Mouse (Mus musculus): ENCODE measurements at regions not wholly inside any gene's neighbourhood (a gene's known extent, or its start where the extent isn't known, plus 50 kb on each side); places are given as distances from the start of the nearest gene placed in this dataset.

GRCm38 (mm10) chr1:88592036-88592435, 82.2 kb upstream of the Glrp1 start:
- no peak overlapping the region for H3K27ac ChIP-seq
- H3K4me1 ChIP-seq: no peaks in the 10 kb centered on the region
- DNase-seq (ENCODE audit: low spot score): no peak
- H3K36me3 ChIP-seq: no peaks in the 10 kb centered on the region
- H3K9me3 ChIP-seq (replicated peaks): no peaks in the 10 kb centered on the region
- H3K4me3 ChIP-seq: no peak overlapping the region
- 85% methylated on average over 6 of the region's 6 CpGs for WGBS
- no peaks in the 10 kb centered on the region for H3K27me3 ChIP-seq (ENCODE audit: low read depth, poor library complexity, severe bottlenecking)

DNA sequence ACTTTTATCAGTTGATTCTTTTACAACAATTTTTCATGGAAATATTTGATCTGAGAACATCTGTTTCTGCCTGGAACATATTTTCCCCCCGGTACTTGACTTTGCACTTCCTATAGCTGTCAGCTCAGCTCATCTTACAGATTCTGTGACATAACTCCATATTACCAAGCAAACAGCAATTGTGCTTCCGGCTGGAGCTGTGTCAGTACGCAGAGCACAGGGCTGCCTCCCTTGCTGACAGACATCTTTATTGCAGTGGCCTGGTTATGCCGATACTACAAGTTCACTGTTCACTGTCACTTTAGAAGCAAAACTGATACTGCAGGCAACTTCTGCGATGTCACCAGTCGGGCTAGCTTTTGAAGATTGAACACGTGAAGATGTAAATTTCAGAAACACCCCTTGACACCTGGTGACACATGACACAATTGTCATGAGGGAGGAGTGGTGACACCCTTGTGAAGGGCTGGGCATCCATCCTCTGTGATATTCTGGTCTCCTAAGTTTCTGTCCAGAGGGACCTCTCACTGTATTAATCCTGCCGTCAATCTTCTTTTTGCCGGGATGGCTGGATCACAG, 81.0 kb upstream of the Glrp1 start:
- no peak overlapping the region for H3K4me3 ChIP-seq
- no peaks in the 10 kb centered on the region for H3K27me3 ChIP-seq (ENCODE audit: low read depth, poor library complexity, severe bottlenecking)
- no peak for DNase-seq (ENCODE audit: low spot score)
- no peak overlapping the region for H3K27ac ChIP-seq
- no peaks in the 10 kb centered on the region for H3K36me3 ChIP-seq
- H3K9me3 ChIP-seq (replicated peaks): no peaks in the 10 kb centered on the region
- 71% methylated on average over 9 of the region's 9 CpGs for WGBS
- H3K4me1 ChIP-seq: no peaks in the 10 kb centered on the region

DNA sequence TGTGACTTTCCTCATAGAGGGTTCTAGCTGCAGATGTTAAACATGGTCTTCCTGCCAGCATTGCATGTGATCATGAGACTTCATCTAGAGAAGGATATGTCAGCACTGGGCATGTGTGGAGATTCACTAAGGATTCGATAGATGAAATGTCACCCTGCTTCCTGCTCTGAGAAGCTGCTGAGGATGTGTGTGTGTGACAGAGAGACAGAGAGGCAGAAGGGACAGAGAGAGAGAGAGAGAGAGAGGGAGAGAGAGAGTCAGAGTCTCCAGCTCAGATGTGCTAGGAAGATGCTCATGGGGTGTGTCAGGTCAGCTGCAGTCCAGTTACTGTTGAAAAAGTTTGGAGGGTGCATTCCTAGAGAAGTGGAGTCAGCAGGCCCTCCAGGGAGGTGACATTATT, 78.9 kb upstream of the Glrp1 start:
- WGBS: 86% methylated on average over 1 of the region's 1 CpGs
- H3K4me1 ChIP-seq: no peaks in the 10 kb centered on the region

DNA sequence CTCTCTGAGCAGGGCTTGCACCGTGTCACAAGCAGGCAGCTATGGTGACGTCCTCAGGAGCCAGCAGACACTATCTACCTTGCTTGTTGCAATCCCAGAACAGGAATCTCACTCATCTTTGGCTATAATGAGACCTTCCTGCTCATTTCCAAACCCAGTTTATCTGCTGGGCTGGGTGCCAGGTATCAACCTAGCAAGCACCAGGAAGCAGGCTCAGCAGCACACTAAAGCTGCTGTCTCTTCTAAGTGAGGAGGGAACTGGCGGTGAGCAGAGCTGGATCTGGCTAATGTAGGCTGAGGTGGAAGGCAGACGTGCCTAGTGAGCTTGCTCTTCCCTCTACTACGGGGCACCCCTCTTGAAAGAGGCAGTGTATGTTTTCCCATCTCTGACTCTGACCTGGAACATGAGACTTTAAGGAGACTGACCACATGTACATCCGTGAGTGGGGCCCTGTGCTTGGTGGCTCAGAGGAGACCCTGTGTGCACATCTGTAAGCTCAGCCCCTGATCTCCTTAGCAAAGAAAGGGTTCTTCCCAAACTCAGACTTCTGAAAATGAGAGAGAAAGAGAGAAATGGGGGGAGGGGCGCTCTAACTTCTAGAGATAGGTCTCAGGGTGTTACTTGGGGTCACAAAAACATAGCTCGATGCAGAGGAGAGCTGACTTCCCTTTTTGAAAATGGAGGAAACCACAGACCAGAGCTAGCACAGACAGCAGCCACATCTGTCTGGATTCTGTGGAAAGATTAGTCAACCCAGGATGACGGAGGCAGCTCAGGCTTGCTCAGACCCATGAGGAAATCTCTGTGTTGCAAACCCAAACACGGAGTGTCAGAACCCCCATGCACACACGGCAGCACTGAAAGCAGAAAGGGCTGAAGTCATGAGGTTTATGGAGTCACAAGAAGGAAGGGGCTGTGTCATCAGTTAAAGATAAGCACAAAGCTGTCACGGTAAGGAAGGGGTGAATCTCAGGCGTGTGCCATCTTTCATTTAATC, 77.3 kb upstream of the Glrp1 start:
- DNase-seq (ENCODE audit: low spot score): no peak
- H3K4me1 ChIP-seq: no peaks in the 10 kb centered on the region
- no peaks in the 10 kb centered on the region for H3K9me3 ChIP-seq (replicated peaks)
- H3K27ac ChIP-seq: no peak overlapping the region
- no peaks in the 10 kb centered on the region for H3K36me3 ChIP-seq
- H3K27me3 ChIP-seq (ENCODE audit: low read depth, poor library complexity, severe bottlenecking): no peaks in the 10 kb centered on the region
- H3K4me3 ChIP-seq: no peak overlapping the region
- WGBS: 85% methylated on average over 13 of the region's 13 CpGs

More for the DNA sequence above, 78.9 kb upstream of the Glrp1 start:
- H3K9me3 ChIP-seq (replicated peaks): no peaks in the 10 kb centered on the region
- H3K36me3 ChIP-seq: no peaks in the 10 kb centered on the region
- no peak overlapping the region for H3K27ac ChIP-seq
- DNase-seq (ENCODE audit: low spot score): no peak
- H3K27me3 ChIP-seq (ENCODE audit: low read depth, poor library complexity, severe bottlenecking): no peaks in the 10 kb centered on the region
- no peak overlapping the region for H3K4me3 ChIP-seq

DNA sequence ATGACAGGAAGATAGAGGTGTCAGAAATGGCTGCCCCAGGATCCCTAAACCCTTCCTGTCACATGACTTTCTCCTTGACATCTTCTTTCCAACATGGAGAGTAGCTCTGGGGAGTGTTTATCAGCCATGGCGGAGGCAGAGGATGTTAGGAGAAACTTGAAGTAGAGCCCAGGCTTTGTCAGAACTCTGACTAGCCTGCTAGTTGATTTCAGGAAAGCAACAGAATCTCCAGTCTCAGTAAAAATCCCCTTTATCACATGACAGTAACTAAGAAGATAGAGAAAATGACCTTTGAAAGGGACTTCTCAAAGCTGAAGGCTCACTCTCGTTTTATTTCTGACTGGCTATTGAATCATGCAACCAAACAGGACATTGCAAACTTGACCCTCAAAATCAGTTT, 76.3 kb upstream of the Glrp1 start:
- Histone ChIP-seq H3K4me1 (no peaks in the 10 kb centered on the region), H3K36me3 (no peaks in the 10 kb centered on the region), H3K27ac (no peak overlapping the region), H3K9me3 (replicated peaks) (no peaks in the 10 kb centered on the region), H3K4me3 (no peak overlapping the region), H3K27me3 (ENCODE audit: low read depth, poor library complexity, severe bottlenecking) (no peaks in the 10 kb centered on the region)
- WGBS: 89% methylated on average over 2 of the region's 2 CpGs
- DNase-seq (ENCODE audit: low spot score): no peak

GRCm38 (mm10) chr1:88584515-88585033, 74.7 kb upstream of the Glrp1 start:
- no peaks in the 10 kb centered on the region for H3K9me3 ChIP-seq (replicated peaks)
- H3K36me3 ChIP-seq: no peaks in the 10 kb centered on the region
- DNase-seq (ENCODE audit: low spot score): no peak
- no peak overlapping the region for H3K4me3 ChIP-seq
- no peaks in the 10 kb centered on the region for H3K4me1 ChIP-seq
- H3K27ac ChIP-seq: no peak overlapping the region
- WGBS: 74% methylated on average over 5 of the region's 5 CpGs
- H3K27me3 ChIP-seq (ENCODE audit: low read depth, poor library complexity, severe bottlenecking): no peaks in the 10 kb centered on the region

GRCm38 (mm10) chr1:88578231-88578620, 68.4 kb upstream of the Glrp1 start:
- Histone ChIP-seq H3K4me1 (0 out of 2 replicates have a peak, but pooled peaks cover 3% of the 10 kb centered on the region), H3K9me3 (replicated peaks) (no peaks in the 10 kb centered on the region), H3K27me3 (ENCODE audit: low read depth, poor library complexity, severe bottlenecking) (no peaks in the 10 kb centered on the region), H3K27ac (no peak overlapping the region), H3K36me3 (no peaks in the 10 kb centered on the region), H3K4me3 (no peak overlapping the region)
- no peak for DNase-seq (ENCODE audit: low spot score)

DNA sequence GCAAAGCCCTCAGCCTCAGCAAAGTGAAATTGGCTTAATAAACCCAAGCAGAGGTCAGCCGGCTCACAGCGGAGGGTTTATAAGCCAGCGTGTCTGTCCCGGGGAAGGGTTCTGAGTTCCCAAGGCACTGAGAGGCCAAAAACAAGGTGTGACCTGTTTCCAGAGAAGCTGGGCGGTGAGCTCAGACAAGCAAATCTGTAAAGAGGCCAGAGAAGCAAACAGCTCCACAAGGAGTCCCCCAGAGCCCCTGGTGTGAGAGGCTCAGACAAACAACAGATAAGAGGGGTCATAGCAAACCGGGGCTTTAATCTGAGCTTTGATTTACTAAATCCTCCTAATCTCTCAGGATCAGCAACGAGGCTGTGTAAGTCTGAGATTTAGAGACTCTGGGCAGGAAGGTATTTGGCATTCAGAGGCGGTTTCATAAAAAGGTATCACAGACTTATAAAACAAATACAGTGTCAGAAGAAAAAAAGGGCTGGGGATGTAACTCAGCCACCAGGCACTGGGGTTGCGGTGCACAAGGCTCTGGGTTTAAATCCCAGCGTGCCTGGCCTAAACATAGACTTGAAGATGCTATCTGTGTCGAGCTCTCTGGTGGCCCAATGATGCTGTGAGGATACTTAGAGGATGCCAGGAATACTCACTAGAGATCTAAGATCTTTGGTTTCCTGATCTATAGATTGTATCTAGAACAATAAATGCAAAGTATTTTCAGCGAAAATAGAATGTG, 67.8 kb upstream of the Glrp1 start:
- DNase-seq (ENCODE audit: low spot score): no peak
- H3K27me3 ChIP-seq (ENCODE audit: low read depth, poor library complexity, severe bottlenecking): no peaks in the 10 kb centered on the region
- H3K9me3 ChIP-seq (replicated peaks): no peaks in the 10 kb centered on the region
- no peak overlapping the region for H3K4me3 ChIP-seq
- no peak overlapping the region for H3K27ac ChIP-seq
- 21% methylated on average over 12 of the region's 12 CpGs for WGBS
- no peaks in the 10 kb centered on the region for H3K36me3 ChIP-seq
- H3K4me1 ChIP-seq: 0 out of 2 replicates have a peak, but pooled peaks cover 3% of the 10 kb centered on the region

DNA sequence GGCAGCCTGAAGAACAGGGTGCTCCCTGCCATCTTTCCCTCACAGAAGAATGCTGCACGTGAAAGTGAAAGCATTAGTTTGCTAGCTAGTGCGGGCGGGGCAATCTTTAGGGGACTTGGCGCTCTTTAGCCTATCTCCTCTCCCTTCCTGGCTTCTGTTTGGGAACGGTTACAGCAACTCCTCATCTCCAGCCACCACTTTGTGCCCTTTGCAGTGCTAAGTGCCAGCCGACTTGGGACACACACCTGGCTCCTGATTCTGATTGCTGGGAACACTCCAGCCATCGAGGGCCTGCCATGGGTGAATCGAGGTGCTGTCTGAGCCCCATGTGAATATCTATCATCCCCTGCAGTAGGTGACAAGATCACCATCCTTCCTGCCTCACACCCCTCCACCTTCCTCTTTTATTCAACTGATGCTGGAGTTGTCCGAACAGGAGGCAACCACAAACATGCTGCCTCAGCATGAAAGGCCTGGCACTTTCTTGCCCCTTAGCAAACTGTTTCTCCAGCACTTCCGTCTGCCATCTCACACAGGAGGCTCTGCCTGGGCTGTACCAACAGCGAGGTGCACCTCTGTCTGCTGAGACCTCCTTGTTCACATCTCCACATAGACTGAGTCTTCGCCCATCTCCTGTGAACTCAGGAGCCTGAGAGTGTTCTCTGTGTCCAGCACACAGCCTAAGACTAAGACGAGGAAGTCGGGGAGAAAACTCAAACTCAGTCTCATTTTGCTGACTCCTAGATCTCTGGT, 66.2 kb upstream of the Glrp1 start:
- no peak for DNase-seq (ENCODE audit: low spot score)
- Histone ChIP-seq H3K27me3 (ENCODE audit: low read depth, poor library complexity, severe bottlenecking) (no peaks in the 10 kb centered on the region), H3K9me3 (replicated peaks) (peaks cover 6% of the 10 kb centered on the region; the same call in 1 of the 2 replicates), H3K4me1 (0 out of 2 replicates have a peak, but pooled peaks cover 3% of the 10 kb centered on the region), H3K4me3 (no peak overlapping the region), H3K36me3 (no peaks in the 10 kb centered on the region), H3K27ac (no peak overlapping the region)
- WGBS: 74% methylated on average over 14 of the region's 14 CpGs

DNA sequence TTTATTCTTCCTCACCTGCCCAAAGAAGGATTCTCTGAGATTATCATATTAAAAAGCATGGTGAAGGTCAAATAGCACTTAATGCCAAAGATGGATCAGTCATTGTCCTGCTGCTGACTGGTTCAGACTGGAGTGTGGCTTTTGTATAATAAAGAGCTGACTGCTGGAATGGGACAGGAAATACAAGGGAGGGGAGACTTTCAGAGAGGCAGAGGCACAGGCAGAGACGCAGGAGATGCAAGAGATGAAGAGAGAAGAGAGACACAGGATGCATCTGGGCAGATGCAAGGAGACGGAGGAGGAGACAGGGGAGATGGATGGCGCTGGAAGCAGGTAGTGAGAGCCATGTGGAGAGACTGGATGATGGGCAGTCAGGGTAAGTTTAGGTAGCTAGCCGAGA, 65.4 kb upstream of the Glrp1 start:
- WGBS: 67% methylated on average over 4 of the region's 4 CpGs

DNA sequence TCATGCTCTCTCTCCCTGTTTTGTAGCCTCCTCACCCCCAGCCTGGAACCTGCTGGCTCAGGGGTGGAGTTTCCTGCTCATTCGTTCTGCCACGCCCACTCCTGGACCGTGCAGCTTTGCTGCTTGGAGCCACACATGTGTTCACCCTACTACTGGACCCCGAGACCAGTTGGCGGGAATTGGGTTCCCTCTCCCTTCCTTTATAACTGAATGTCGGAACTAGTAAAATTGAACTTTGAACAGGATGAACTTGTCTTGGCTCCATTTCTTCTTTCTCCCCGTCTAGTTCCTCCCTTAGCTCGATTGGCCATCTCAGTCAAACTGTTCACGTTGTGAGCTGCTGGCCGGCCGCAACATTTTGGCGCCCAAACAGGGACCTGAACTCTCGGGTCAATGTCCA, 62.3 kb upstream of the Glrp1 start:
- Histone ChIP-seq H3K27ac (no peak overlapping the region), H3K27me3 (ENCODE audit: low read depth, poor library complexity, severe bottlenecking) (no peaks in the 10 kb centered on the region), H3K9me3 (replicated peaks) (peaks cover 6% of the 10 kb centered on the region; the same call in 1 of the 2 replicates), H3K4me1 (no peaks in the 10 kb centered on the region), H3K4me3 (no peak overlapping the region), H3K36me3 (no peaks in the 10 kb centered on the region)
- no peak for DNase-seq (ENCODE audit: low spot score)
- WGBS: 96% methylated on average over 13 of the region's 13 CpGs

More for the DNA sequence above, 65.4 kb upstream of the Glrp1 start:
- H3K27me3 ChIP-seq (ENCODE audit: low read depth, poor library complexity, severe bottlenecking): no peaks in the 10 kb centered on the region
- peaks cover 6% of the 10 kb centered on the region; the same call in 1 of the 2 replicates for H3K9me3 ChIP-seq (replicated peaks)
- no peak for DNase-seq (ENCODE audit: low spot score)
- H3K4me1 ChIP-seq: 0 out of 2 replicates have a peak, but pooled peaks cover 3% of the 10 kb centered on the region
- H3K27ac ChIP-seq: no peak overlapping the region
- no peaks in the 10 kb centered on the region for H3K36me3 ChIP-seq
- no peak overlapping the region for H3K4me3 ChIP-seq

GRCm38 (mm10) chr1:88568447-88569053, 58.7 kb upstream of the Glrp1 start:
- no peak overlapping the region for H3K27ac ChIP-seq
- WGBS: 80% methylated on average over 6 of the region's 6 CpGs
- no peak for DNase-seq (ENCODE audit: low spot score)

More at GRCm38 (mm10) chr1:88568447-88569053, 58.7 kb upstream of the Glrp1 start:
- Histone ChIP-seq H3K36me3 (no peaks in the 10 kb centered on the region), H3K9me3 (replicated peaks) (peaks cover 6% of the 10 kb centered on the region; the same call in 1 of the 2 replicates), H3K4me1 (no peaks in the 10 kb centered on the region), H3K27me3 (ENCODE audit: low read depth, poor library complexity, severe bottlenecking) (no peaks in the 10 kb centered on the region), H3K4me3 (no peak overlapping the region)
